Mouse (Mus musculus) neural tube, embryonic 11.5 days (tissue): ENCODE measurements around the gene Omp. TPM values are rescaled to one million over a fixed set of nuclear protein-coding genes. Genes with fewer than 3 reads are reported as not detected.

Source experiments
- polyA plus RNA-seq: library from polyadenylated mRNA; unstranded; fragments of >200 nt; fragmentation: Nextera tagmentation; extraction: Ambion mirVana; gene quantifications from 2 replicates; pipeline ENCODE4 v1.2.1, GENCODE M21; 2014

Omp gene
- polyA plus RNA-seq, 1 experiment from 2014 or later: 0.24 TPM

Other genes starting within 250 kb of the Omp start
- gene Gdpd4, start 225.5 kb downstream of the Omp start, polyA plus RNA-seq: not detected in 2 replicates
- 11.3 and 13.5 TPM in 2 replicates for gene Myo7a, start 26.0 kb downstream of the Omp start, polyA plus RNA-seq
- 8.0 and 8.2 TPM in 2 replicates for gene Capn5, start 32.8 kb upstream of the Omp start, polyA plus RNA-seq
- 0.16 and 0.39 TPM in 2 replicates for gene B3gnt6, start 54.0 kb upstream of the Omp start, polyA plus RNA-seq
- 19.7 and 20.0 TPM in 2 replicates for gene Acer3, start 175.7 kb upstream of the Omp start, polyA plus RNA-seq
- 10.8 and 11.3 TPM in 2 replicates for gene Tsku, start 215.8 kb upstream of the Omp start, polyA plus RNA-seq